Mouse (Mus musculus) heart, embryonic 12.5 days (tissue): ENCODE data around the gene Pdzk1ip1. TPM values are rescaled to one million over a fixed set of nuclear protein-coding genes. Genes with fewer than 3 reads are reported as not detected.

Experiments
- ATAC-seq: fragments of 200-750 bp; cut with Nextera tagmentation; 2 replicates; pipeline ENCODE4 v1.8.0; 2017; ENCODE audit warnings: moderate TSS enrichment, moderate library complexity; ENCODE audit not compliant: insufficient number of reproducible peaks, low FRiP score
- H3K27ac ChIP-seq: fragments of 300-500 bp; sonication (generic); 2 replicates; pipeline ENCODE4 v1.5.1; 2016; ENCODE audit warnings: mild to moderate bottlenecking, moderate library complexity; ENCODE audit not compliant: poor library complexity, severe bottlenecking
- H3K27me3 ChIP-seq: fragments of 300-500 bp; sonication (generic); replicated peaks from 2 replicates; pipeline ENCODE4 v1.6.1; 2016; ENCODE audit warnings: mild to moderate bottlenecking, moderate library complexity
- H3K36me3 ChIP-seq: fragments of 300-500 bp; sonication (generic); 2 replicates; pipeline ENCODE4 v1.6.1; 2016; ENCODE audit warnings: mild to moderate bottlenecking, moderate library complexity
- H3K4me1 ChIP-seq: fragments of 300-500 bp; sonication (generic); replicated peaks from 2 replicates; pipeline ENCODE4 v1.6.1; 2016; ENCODE audit warnings: mild to moderate bottlenecking
- H3K4me2 ChIP-seq: fragments of 300-500 bp; sonication (generic); 2 replicates; pipeline ENCODE4 v1.6.1; 2016; ENCODE audit warnings: mild to moderate bottlenecking, moderate library complexity
- H3K4me3 ChIP-seq: fragments of 300-500 bp; sonication (generic); 2 replicates; pipeline ENCODE4 v1.5.1; 2016; ENCODE audit warnings: mild to moderate bottlenecking
- H3K9ac ChIP-seq: fragments of 300-500 bp; sonication (generic); 2 replicates; pipeline ENCODE4 v1.6.1; 2016; ENCODE audit warnings: mild to moderate bottlenecking, moderate library complexity
- H3K9me3 ChIP-seq: fragments of 300-500 bp; sonication (generic); replicated peaks from 2 replicates; pipeline ENCODE4 v1.6.1; 2016; ENCODE audit warnings: mild to moderate bottlenecking, moderate library complexity
- WGBS: fragments of 180-500 bp; shearing (Covaris S2); methylation state at CpG from one replicate; pipeline ENCODE4 v1.1.7; 2016; 5-methylcytosine and 5-hydroxymethylcytosine counted together
- polyA plus RNA-seq: library from polyadenylated mRNA; unstranded; fragments of >200 nt; fragmentation: Nextera tagmentation; extraction: Ambion mirVana; gene quantifications from 2 replicates; pipeline ENCODE4 v1.2.1, GENCODE M21; 2016

Gene Pdzk1ip1
- polyA plus RNA-seq, 1 experiment from 2014 or later: 38.8 TPM

DNA sequence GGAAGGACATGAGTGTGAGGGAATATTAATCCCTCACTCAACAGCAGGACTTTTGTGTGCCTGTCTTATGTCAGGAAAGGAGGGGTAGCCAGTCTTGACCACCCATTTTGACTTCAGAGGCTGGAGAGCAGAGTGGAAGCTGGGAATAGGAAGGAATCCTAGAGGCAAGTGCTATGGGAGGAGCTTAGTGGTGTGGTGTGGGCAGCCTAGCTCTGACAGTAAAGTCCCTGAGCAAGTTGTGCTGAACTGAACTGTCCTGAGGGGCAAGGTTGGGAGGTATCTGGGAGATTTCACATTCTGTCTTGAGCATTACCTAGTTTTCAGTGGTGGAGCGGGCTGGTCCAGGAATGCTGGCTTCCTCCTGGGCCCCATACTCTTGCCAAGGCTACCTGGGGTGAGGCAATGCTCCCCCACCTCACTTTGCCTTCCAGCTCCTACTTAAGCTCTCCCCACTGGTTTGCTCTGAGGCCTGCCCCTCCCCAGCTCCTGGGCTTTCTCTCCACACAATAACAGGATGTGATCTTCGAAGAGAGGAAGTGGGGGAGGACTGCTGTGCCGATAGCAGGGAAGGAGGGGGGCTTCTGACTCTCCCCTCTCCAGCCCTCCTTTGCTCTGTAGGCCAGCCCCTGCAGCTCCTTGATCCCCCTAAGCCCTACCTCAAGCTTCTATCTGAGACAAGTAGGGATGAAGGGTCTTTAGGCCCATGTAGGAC lies 13.1 kb upstream of the Pdzk1ip1 start:
- Histone ChIP-seq H3K27ac (peak overlapping the region; percentile 56), H3K36me3 (no peaks in the 10 kb centered on the region), H3K9ac (no peak overlapping the region), H3K9me3 (no peaks in the 10 kb centered on the region), H3K4me3 (no peak overlapping the region), H3K4me2 (no peak overlapping the region), H3K27me3 (peaks cover 20% of the 10 kb centered on the region), H3K4me1 (peaks cover 27% of the 10 kb centered on the region)
- ATAC-seq: peak; percentile 72
- WGBS: 28% methylated on average over 3 of the region's 3 CpGs

DNA sequence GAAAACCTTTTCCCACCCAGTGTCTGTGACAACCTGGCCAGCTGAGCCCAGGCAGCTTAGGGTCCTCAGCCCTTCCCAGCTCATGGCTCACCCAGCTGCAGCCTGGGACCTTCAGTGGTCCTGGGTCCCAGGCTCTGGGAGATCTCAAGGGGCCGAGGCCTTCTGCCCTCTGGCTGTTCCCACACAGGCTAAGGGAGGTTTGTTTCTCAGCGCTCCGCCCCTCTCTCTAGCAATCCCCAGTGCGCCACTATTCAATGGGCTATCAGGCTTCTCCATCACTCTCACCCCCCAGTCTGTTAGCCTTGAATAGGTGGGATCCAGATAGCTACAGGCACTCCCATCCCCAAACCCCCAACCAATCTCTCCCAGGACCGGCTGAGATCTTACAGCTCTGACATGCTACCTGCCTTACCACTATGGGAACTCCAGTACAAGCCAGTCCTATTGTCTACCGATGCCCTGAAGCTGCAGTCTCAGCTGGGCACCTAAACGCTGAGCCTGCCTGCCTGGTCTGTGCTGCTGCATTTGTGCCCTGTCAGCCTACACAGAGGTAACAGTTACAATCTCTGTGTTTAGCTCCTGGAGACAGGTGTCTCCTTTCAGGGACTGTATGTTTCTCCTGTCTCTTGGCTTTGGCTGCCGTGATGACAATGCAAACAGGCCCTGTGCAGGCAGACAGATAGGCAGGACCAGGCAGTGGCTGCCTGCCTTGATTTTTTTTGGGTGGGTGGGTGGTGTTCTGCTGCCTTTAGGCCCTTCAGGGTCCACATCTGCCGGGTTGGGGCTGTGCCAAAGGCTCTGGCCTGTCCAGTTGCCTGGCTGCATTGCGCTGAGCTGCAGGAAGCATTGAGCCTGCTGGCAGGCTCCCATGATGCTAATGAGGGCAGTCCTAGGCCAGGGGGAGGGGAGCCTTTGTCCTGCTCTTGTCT lies 9.4 kb upstream of the Pdzk1ip1 start:
- Histone ChIP-seq H3K9ac (0 out of 2 replicates have a peak overlapping the region, but pooled peaks have one; percentile 1), H3K4me1 (peaks cover 27% of the 10 kb centered on the region), H3K4me2 (no peak overlapping the region), H3K4me3 (no peak overlapping the region), H3K9me3 (no peaks in the 10 kb centered on the region), H3K27ac (no peak overlapping the region), H3K27me3 (peaks cover 32% of the 10 kb centered on the region), H3K36me3 (no peaks in the 10 kb centered on the region)
- WGBS: 36% methylated on average over 10 of the region's 10 CpGs
- peak; percentile 72 for ATAC-seq

DNA sequence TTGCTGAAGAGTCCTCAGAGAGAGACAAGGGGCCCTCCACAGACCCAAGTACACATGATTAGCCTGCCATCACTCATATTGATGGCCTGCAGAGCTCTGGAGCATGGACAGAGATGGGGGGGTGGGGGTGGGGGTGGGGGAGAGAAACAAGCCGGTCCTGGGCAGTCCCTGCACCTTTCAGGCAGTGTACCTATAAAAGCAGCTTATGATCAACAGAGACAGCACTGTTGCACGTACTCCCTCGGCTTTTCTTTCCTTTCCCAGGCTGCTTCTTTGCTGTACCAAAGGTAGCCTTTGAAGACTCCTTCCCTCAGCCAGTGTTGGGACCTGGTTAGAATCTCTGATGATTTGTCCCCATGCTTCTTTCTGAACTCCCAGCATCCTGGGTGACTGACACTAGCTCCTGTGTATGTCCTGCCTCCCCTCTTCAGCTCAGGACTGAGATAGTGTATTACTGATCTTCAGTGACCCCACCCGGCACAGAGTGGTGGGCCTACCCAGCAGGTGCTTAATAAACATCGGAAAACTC lies 8.6 kb upstream of the Pdzk1ip1 start:
- no peaks in the 10 kb centered on the region for H3K9me3 ChIP-seq

DNA sequence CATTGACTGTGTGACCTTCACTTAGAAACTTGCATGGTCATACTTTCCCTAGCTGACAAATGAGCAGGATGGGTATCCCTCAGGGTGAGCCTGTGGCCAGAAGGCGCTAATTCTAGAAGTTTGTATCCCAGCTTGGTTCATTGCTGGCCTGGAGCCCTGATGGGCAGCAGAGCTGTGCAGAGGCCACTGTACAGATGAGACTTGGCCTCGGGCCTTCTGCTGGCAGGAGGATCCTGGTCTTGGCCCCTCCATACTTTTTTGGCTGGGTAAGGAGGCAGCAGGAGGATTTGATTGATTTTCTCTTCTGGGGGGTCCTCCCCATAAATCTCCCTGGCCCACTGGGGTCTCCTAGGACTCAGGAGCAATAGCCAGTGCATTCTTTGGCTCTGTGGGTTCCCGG lies 5.5 kb upstream of the Pdzk1ip1 start:
- Histone ChIP-seq H3K4me3 (no peak overlapping the region), H3K4me1 (peaks cover 16% of the 10 kb centered on the region), H3K4me2 (no peak overlapping the region), H3K27ac (no peak overlapping the region), H3K27me3 (peaks cover 42% of the 10 kb centered on the region), H3K36me3 (no peaks in the 10 kb centered on the region), H3K9me3 (no peaks in the 10 kb centered on the region), H3K9ac (no peak overlapping the region)
- WGBS: 81% methylated on average over 3 of the region's 3 CpGs
- no peak for ATAC-seq

More for the DNA sequence above, 8.6 kb upstream of the Pdzk1ip1 start:
- peaks cover 30% of the 10 kb centered on the region for H3K27me3 ChIP-seq
- 23% methylated on average over 5 of the region's 5 CpGs for WGBS
- no peak overlapping the region for H3K27ac ChIP-seq
- ATAC-seq: no peak
- H3K4me3 ChIP-seq: no peak overlapping the region
- no peak overlapping the region for H3K9ac ChIP-seq
- no peaks in the 10 kb centered on the region for H3K36me3 ChIP-seq
- no peak overlapping the region for H3K4me2 ChIP-seq
- peaks cover 24% of the 10 kb centered on the region for H3K4me1 ChIP-seq

DNA sequence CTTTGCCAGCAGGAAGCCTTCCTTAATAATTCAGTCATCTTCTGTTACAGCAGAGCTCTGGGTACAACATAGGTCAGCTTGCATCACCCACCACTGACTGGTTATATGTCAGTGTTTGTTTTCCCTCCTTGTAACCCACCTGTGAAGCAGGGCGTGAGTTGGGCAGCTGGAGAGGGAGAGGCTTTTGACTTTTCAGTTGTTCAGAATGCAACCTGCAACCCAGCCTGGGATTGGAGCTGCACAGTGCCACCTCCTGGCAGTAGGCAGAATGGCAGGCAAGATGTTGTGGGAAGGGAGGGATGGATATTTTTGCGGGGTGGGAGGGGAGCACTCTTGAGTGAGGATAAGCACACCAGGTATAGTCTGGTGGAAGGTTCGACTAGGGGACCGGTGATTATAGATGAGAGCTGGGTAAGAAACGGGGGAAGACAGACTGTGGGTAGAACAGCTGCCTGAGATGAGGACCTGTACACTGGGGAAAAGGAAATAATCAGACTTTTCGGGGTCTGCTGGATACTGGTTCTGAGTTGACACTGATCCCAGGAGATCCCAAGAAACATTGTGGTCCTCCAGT lies 2.9 kb upstream of the Pdzk1ip1 start:
- WGBS: 19% methylated on average over 6 of the region's 6 CpGs
- no peak for ATAC-seq
- Histone ChIP-seq H3K27ac (no peak overlapping the region), H3K4me3 (no peak overlapping the region), H3K9ac (no peak overlapping the region), H3K27me3 (peaks cover 63% of the 10 kb centered on the region), H3K4me2 (no peak overlapping the region), H3K4me1 (no peaks in the 10 kb centered on the region; the same call in 1 of the 2 replicates), H3K36me3 (no peaks in the 10 kb centered on the region), H3K9me3 (no peaks in the 10 kb centered on the region)

DNA sequence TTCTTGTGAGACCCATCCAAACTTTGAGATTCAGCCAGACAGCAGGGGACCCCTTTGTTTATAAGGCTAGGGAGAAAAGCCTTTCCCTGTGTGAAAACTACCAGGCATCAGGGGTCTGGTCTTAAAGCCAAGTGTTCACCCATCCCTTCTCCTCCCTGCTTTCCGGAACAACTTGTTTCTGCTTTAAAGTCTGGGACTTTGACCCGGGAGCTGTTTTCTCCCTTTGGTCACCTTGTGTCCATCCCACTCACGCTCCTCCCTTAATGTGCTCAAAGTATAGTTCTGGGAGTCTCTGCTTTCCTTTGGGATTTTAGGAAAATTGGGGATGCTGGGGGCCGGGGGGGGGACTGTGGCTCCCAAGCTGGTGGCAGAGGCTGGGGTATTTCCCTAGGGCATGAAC lies 2.3 kb upstream of the Pdzk1ip1 start:
- 65% methylated on average over 4 of the region's 4 CpGs for WGBS
- H3K27ac ChIP-seq: no peak overlapping the region

DNA sequence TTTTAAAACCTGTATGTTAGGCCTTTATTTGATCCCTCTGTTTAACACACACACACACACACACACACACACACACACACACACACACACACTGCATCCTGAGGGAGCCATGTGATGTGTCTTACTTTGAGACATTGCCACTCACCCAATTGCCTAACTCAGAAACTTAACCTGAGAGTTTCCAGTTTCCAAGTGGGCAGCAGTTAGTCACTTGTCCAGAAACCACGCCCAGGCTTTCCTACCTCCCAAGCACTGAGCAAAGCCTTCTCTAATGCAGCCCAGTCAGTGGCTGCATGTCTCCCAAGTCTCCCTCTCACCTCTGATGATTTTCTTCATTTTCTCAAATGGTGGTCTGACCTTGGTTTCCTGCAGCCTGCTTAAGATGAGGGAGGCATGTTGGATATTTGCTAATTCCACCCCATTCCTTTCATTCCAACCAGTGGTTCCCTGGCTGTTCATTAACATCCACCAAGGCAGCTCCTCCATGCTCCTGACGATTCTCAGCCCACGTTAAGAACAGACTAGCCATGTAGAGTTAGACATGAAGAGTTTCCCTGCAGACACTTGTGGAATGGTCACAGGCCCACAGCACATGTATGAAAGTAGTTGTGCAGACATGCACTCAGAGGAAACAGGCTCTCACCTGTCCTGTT lies 1.6 kb upstream of the Pdzk1ip1 start:
- Histone ChIP-seq H3K36me3 (no peaks in the 10 kb centered on the region), H3K27me3 (peaks cover 71% of the 10 kb centered on the region), H3K4me3 (no peak overlapping the region), H3K9ac (no peak overlapping the region), H3K4me1 (no peaks in the 10 kb centered on the region; the same call in 1 of the 2 replicates), H3K4me2 (no peak overlapping the region), H3K27ac (no peak overlapping the region), H3K9me3 (no peaks in the 10 kb centered on the region)
- 54% methylated on average over 3 of the region's 3 CpGs for WGBS
- no peak for ATAC-seq

More for the DNA sequence above, 2.3 kb upstream of the Pdzk1ip1 start:
- no peak for ATAC-seq
- Histone ChIP-seq H3K4me1 (no peaks in the 10 kb centered on the region; the same call in 1 of the 2 replicates), H3K9me3 (no peaks in the 10 kb centered on the region), H3K27me3 (peaks cover 70% of the 10 kb centered on the region), H3K4me3 (no peak overlapping the region), H3K9ac (no peak overlapping the region), H3K36me3 (no peaks in the 10 kb centered on the region), H3K4me2 (no peak overlapping the region)

DNA sequence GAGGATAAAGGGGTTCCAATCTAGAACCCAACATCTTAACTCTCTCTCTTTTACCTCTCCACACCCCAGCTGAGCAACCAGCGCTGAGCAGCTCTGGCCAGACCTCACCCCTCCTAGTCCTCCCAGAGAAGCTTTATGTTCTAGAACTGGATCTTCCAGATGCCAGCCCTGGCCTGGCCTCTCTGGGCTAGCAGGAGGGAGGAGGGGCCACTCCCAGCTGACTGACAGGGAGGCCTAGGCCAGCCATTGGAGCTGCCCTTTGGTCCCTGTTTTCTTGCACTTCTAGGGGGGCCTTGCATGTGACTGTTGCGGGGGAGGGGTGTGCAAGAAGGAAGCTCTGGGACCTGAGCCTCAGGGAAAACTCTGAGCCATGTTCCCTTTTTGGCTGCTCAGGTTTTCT lies 2.1 kb downstream of the Pdzk1ip1 start:
- peak overlapping the region; percentile 30; the same call in 1 of the 2 replicates for H3K4me3 ChIP-seq
- no peaks in the 10 kb centered on the region for H3K36me3 ChIP-seq
- no peak overlapping the region for H3K27ac ChIP-seq
- H3K4me2 ChIP-seq: peak overlapping the region; percentile 23; the same call in 1 of the 2 replicates
- no peak overlapping the region for H3K9ac ChIP-seq
- H3K27me3 ChIP-seq: peaks cover 80% of the 10 kb centered on the region
- peaks cover 3% of the 10 kb centered on the region; the same call in 1 of the 2 replicates for H3K4me1 ChIP-seq
- WGBS: 68% methylated on average over 2 of the region's 2 CpGs
- peak; percentile 45; the same call in 1 of the 2 replicates for ATAC-seq
- H3K9me3 ChIP-seq: no peaks in the 10 kb centered on the region

DNA sequence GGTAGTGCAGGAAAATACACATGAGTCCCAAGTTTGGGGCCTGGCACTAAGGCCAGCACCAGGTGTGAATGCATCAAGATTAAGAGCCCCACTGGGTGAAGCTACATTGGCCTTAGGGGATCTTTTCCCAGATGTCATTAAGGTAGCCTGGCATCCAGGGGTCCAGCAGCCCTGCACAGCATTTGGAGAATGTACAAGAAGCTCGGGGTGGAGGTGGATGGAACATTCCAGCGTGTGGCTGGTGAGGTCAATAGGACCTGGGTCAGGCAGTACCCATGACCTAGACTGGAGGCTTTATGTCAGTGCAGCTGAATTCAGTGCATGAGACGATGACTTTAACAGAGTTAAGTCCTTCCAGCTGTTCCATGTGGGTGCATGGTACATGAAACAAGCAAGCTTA lies 3.3 kb downstream of the Pdzk1ip1 start:
- H3K9me3 ChIP-seq: no peaks in the 10 kb centered on the region
- peak overlapping the region; percentile 34 for H3K4me2 ChIP-seq
- no peaks in the 10 kb centered on the region for H3K36me3 ChIP-seq
- H3K9ac ChIP-seq: no peak overlapping the region
- no peak for ATAC-seq
- peaks cover 74% of the 10 kb centered on the region for H3K27me3 ChIP-seq
- H3K27ac ChIP-seq: no peak overlapping the region
- WGBS: 70% methylated on average over 3 of the region's 3 CpGs
- 0 out of 2 replicates have a peak overlapping the region, but pooled peaks have one; percentile 3 for H3K4me3 ChIP-seq
- peaks cover 15% of the 10 kb centered on the region for H3K4me1 ChIP-seq

DNA sequence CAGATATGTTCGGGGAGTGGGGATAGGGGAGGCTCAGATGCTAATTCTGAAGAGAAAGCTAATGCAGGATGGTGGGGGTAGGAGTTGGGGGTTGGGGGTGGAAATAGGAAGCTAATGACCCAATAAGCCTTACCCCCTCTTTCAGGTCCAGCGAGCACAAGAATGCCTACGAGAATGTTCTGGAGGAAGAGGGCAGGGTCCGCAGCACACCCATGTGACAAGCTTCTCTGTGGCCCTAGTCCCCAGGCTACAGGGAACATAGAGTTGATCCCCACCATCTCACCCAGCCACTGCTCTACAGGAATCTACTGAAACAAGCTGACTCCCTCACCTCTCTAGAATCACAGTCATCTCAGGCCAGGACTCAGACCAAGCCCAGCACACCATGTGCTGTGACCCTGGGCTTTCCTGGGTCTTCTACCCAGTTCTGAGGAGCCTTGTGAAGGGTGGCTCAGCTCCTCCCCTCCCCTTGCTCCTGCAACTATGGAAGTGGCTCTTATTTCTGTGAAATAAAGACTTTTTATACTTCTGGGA lies 4.9 kb downstream of the Pdzk1ip1 start:
- 66% methylated on average over 4 of the region's 4 CpGs for WGBS
- Histone ChIP-seq H3K9ac (no peak overlapping the region), H3K4me3 (no peak overlapping the region), H3K27me3 (peaks cover 61% of the 10 kb centered on the region), H3K4me1 (peaks cover 18% of the 10 kb centered on the region), H3K9me3 (no peaks in the 10 kb centered on the region), H3K4me2 (peak overlapping the region; percentile 34), H3K27ac (no peak overlapping the region), H3K36me3 (no peaks in the 10 kb centered on the region)
- no peak for ATAC-seq
